Mouse (Mus musculus) cerebellum, adult 18-20 months (tissue): ENCODE results near the gene Lims1.

Experiments
- DNase-seq, 2 experiments: peaks; one replicate each; pipeline ENCODE4 v3.0.0; 2021

Lims1 gene

GRCm38 (mm10) chr10:58447280-58447781 is 124.1 kb downstream of the Lims1 start:
- DNase-seq, result no peak

- DNase-seq, result no peak
These were observed 128.3 kb downstream of the Lims1 start for GRCm38 (mm10) chr10:58451575-58451974.

GRCm38 (mm10) chr10:58452185-58452584 is 128.9 kb downstream of the Lims1 start:
- no peak for DNase-seq

GRCm38 (mm10) chr10:58459896-58460295 is 136.6 kb downstream of the Lims1 start:
- no peak for DNase-seq
